Mouse (Mus musculus): ENCODE data around the gene Wdr90.
"Not testable (repeated sequence)": the region's sequence is repeated elsewhere in the genome, so short reads cannot be mapped to it uniquely, and the experiment has no call there.

Wdr90 gene

GRCm38 (mm10) chr17:25877025-25877424 lies 15.7 kb upstream of the Wdr90 start:
- no peak for DNase-seq (ENCODE audit: low spot score)

- DNase-seq (ENCODE audit: low spot score), result peak; percentile 30
Measured at GRCm38 (mm10) chr17:25876347-25876915, 15.1 kb upstream of the Wdr90 start.

GRCm38 (mm10) chr17:25875171-25876136 lies 14.2 kb upstream of the Wdr90 start:
- DNase-seq (ENCODE audit: low spot score), result peak; percentile 96

DNA sequence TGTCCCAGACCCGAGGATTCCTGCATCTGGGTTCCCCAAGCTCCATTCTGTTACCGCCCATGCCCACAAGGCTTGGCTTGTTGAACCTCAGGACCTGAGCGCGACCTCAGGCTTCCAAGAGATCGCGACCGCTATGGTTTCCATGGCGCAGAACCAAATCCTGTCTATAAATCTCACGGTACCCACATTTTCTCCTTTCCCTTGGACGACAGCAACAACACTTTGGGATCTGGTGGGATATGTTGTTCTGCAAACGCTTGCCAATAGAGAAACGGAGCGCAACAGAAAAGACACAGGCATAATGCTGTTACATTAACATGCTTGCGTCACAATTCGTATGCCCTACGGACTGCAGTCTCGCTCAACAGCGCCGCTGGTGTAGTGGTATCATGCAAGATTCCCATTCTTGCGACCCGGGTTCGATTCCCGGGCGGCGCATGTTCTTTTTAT lies 13.4 kb upstream of the Wdr90 start, which contains the start of gene Mettl26:
TSS of gene Mettl26 (plus strand) at position 354 of the 450 bp plus-strand sequence.
- peak; percentile 98 for DNase-seq (ENCODE audit: low spot score)

DNA sequence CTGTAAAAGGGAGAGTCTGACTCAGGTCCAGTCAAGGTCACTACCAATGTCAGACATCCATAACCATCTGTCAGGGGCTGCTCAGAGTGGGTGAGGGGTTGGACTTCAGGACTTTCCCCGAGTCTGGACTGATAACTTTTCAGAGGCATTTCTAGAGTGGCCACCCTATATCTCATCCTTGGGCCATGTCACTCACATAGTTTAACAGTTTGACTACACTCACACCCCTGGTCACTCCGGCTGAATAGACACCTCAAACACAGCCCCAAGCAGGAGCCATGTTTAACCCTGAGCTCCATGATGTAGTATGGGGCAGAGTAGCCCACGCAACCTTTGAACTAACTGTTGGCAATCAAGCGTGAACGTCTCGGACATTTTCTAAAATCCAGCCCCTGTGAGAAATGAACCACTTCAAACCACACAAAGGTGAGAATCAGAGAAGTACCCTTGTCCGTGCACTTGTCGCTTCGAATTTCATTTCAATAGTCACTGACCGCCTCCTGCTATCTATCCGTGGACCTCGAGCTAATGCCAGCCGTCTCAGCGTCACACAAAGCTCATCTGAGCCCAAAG lies 12.9 kb upstream of the Wdr90 start:
- DNase-seq (ENCODE audit: low spot score), result no peak

- DNase-seq (ENCODE audit: low spot score), result no peak
Measured at GRCm38 (mm10) chr17:25873405-25874147, 12.3 kb upstream of the Wdr90 start.

GRCm38 (mm10) chr17:25872676-25873075 lies 11.4 kb upstream of the Wdr90 start:
- DNase-seq (ENCODE audit: low spot score), result no peak

GRCm38 (mm10) chr17:25871566-25871965 lies 10.3 kb upstream of the Wdr90 start:
- not testable (repeated sequence) for DNase-seq (ENCODE audit: low spot score)

DNA sequence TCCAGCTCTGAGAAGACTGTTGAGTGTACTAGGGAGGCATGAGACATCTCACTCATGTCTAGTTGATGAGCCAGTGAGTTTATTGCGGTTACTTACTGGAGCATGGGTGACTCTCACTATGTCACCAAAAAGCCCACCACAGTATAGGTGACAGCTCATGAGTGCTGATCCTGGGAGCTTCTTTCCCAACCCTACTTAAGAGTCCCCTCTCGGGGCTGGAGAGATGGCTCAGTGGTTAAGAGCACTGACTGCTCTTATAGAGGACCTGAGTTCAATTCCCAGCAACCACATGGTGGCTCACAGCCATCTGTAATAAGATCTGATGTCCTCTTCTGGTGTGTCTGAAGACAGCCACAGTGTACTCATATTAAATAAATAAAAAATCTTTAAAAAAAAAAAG lies 8.7 kb upstream of the Wdr90 start:
- no peak for DNase-seq (ENCODE audit: low spot score)

- DNase-seq (ENCODE audit: low spot score), result no peak
Measured at GRCm38 (mm10) chr17:25869498-25869897, 8.2 kb upstream of the Wdr90 start.

DNA sequence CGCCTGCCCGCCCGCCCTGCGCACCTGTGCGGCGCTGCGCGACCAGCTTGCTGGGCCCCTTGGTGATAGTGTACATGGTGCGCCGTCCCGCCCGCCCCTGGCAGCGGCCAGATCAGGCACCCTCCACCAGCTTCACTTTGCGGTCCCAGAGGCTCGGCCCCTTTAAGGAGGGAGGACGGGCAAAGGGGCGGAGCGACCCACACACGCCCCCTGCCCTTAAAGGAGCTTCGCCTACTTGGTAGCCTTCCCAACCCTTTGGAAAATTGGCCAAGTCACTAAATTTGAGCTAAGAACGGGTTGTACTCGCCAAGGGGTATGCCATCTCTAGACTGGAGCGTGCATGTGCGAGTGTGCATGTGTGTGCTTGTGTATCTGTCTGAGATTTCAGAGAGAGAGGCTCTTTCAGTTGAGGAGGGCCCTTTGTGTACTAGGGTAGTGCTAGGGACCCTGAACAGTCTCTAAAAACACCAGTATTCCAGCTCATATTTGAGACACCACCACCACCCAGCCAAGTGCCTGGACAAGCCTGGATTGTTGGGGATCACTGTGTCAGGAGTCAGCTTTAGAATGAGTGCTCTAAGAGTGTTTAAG lies 7.4 kb upstream of the Wdr90 start, which contains the start of gene Mcrip2:
TSS of gene Mcrip2 (minus strand) at position 164 of the 591 bp plus-strand sequence.
- peak; percentile 91 for DNase-seq (ENCODE audit: low spot score)

DNA sequence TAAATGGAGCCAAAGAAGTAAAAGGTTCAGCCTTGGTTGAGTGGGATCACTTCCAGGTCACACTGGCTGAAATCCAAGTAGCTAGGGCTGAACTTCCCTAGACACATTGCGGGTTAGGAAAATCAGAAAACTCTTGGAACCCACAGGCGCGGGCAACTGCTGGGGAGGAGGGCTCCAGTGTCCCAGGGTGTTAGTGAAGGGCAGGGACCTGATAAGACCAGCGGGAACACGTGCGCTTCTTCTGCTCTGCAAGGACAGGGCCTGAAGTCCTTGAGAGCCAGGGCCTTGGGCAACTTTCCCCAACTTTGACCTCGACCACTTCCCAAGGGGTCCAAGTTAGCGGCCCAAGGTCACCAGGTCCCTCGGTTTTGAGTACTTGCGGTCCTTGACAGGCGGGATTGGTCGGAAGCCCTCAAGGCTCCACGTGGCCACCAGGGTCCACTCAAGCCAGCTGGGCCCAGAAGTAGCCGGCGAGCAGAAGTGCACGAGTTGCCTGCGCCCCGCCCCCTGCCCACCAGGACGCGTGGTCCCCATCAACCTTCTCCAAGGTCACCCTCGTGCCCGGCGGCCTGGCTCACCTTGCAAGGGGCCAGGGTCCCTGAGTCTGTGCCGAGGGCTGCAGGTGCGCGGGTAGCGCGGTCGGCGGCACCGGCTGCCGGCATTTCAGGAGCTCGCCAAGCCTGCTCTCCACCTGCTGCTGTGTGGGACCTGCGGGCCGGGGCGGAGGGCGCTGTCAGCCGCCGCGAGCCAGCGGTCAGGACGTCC lies 6.7 kb upstream of the Wdr90 start:
- DNase-seq (ENCODE audit: low spot score), result peak; percentile 67

GRCm38 (mm10) chr17:25867509-25867835 lies 6.2 kb upstream of the Wdr90 start:
- no peak for DNase-seq (ENCODE audit: low spot score)

- DNase-seq (ENCODE audit: low spot score), result no peak
Measured at GRCm38 (mm10) chr17:25866172-25866571, 4.9 kb upstream of the Wdr90 start.

DNA sequence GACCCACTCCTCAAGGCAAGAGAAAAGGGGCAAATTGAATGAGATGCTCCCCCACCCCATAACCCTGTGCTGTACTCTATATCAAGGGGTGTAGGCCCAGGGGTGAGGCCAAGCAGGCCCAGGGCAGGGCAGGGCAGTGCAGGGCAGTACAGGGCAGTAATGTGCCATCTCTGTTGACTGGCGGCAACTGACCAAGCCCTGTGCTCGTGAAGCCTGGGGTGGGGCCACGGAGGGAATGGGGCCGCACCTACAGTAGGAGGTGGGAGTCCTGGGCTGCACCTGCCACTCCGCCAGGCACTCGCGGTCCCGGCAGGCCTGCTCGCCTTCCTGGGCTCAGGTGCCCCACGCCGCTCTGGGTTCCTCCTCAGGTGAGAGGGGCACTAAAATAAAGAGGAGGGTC lies 4.0 kb upstream of the Wdr90 start:
- no peak for DNase-seq (ENCODE audit: low spot score)

DNA sequence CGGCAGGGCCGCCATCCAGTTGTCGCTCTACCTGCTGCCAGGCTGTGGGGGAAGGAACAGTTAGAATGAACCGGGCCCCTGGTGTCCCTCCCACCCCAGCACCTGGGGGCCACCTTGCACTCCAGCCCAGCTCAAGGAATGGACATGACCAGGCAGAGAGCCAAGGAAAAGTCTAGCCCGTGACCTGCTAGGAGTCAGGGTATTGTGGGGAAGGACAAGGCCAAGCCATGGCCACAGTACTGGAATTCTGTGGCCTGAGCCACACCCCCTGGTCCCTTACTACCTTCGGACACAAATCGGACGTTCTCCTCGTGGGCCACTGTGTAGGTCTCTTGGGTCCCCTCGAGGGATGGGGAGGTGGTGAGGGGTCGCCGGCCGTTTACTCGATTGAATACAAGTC lies 3.0 kb upstream of the Wdr90 start:
- no peak for DNase-seq (ENCODE audit: low spot score)

DNA sequence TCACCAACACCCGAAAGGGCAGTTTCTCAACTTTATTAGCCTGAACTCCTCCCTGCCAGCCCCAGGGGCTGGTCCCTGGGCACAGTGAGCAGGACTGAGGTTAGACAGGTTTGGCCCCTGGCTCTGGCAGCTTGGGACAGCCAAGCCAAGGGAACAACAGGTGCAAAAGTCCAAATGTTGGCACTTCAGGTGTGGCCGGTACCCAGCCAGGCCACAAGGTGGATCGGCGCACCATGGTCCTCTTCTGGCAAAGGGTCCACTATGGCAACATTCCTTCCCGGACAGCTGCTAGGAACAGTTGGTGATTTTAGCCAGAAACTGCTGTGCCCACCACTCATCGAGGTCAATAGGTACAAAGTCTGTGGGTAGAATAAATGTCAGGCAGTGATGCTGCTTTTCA lies 2.4 kb upstream of the Wdr90 start:
- DNase-seq (ENCODE audit: low spot score), result no peak

- DNase-seq (ENCODE audit: low spot score), result no peak
Measured at GRCm38 (mm10) chr17:25861704-25862612, 657 bp upstream of the Wdr90 start.

DNA sequence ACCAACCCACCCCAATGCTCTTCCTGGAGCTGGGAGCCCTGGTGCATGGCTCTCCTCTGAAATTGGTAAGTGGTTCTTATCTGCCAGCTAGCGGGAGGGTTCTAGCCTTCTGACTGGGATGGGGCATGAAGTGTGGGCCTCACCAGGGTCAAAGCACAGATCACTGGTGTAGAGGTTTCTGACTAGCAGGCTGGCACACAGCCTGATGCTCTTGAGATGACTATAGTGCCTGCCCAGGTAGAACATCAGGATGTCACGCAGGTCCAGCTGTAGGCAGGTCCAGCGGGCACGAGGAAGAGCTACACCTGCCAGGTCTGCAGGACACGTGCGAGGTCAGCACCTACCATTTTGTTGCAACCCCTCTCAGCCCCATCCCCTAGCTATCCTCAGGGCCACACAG lies 1.1 kb downstream of the Wdr90 start:
- DNase-seq (ENCODE audit: low spot score), result no peak

DNA sequence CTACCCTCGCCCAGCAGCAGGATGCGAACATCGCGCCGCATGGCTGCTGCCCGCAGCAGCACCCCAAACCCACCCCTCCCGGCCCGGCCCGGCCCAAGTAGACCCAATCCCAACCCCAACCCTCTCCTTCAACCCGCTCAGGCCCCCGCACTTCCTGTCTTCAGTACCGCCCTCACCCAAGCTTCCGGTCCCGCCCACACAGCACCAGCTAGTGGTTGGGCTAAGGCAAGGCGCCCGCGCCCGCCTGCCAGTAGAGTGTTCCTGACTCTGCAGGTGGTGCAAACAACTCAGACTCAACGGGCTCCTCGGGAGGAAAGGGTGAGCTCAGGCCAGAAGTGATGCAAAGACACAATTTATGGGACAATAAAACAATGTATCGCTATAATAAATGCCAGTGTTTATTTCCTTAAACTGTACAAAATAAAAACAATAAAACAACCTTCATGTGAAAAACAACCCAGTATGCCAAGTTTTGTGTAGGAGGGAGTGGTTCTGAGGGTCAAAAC lies 16.9 kb downstream of the Wdr90 start, which contains the start of gene Rhot2:
TSS of gene Rhot2 (minus strand) at position 456 of the 506 bp plus-strand sequence.
- peak; percentile 97 for DNase-seq (ENCODE audit: low spot score)

All from embryo, embryonic 10 days (tissue).